Mouse (Mus musculus) midbrain, embryonic 14.5 days (tissue): ENCODE results near the gene Tfap2a. TPM values are rescaled to one million over a fixed set of nuclear protein-coding genes. Genes with fewer than 3 reads are reported as not detected.
A peak's percentile ranks its signal among the peaks of the same experiment; 100 is the strongest.

ENCODE experiments used
- ATAC-seq: fragments of 200-750 bp; cut with Nextera tagmentation; 2 replicates; pipeline ENCODE4 v1.8.0; 2017; ENCODE audit warnings: moderate number of reproducible peaks, moderate library complexity; ENCODE audit not compliant: low FRiP score, low TSS enrichment
- DNase-seq: peaks from one replicate; pipeline ENCODE4 v3.0.0-alpha.2; 2015
- H3K27ac ChIP-seq: fragments of 300-500 bp; sonication (generic); replicated peaks from 2 replicates; pipeline ENCODE4 v1.5.1; 2014; ENCODE audit warnings: mild to moderate bottlenecking, low read depth, low read length, moderate library complexity
- H3K27me3 ChIP-seq: fragments of 300-500 bp; sonication (generic); 2 replicates; pipeline ENCODE4 v1.6.1; 2014; ENCODE audit warnings: low read length, control low read depth, mixed read lengths; ENCODE audit not compliant: control insufficient read depth, insufficient read depth
- H3K36me3 ChIP-seq: fragments of 300-500 bp; sonication (generic); 2 replicates; pipeline ENCODE4 v1.6.1; 2014; ENCODE audit warnings: low read length, control low read depth; ENCODE audit not compliant: control insufficient read depth, insufficient read depth
- H3K4me1 ChIP-seq: fragments of 300-500 bp; sonication (generic); 2 replicates; pipeline ENCODE4 v1.6.1; 2014; ENCODE audit warnings: mild to moderate bottlenecking, antibody characterized with exemption, low read length, control low read depth; ENCODE audit not compliant: control insufficient read depth, insufficient read depth
- H3K4me2 ChIP-seq: fragments of 300-500 bp; sonication (generic); 2 replicates; pipeline ENCODE4 v1.6.1; 2014; ENCODE audit warnings: mild to moderate bottlenecking, low read length, moderate library complexity
- H3K4me3 ChIP-seq: fragments of 300-500 bp; sonication (generic); replicated peaks from 2 replicates; pipeline ENCODE4 v1.5.1; 2014; ENCODE audit warnings: low read depth, low read length
- H3K9ac ChIP-seq: fragments of 300-500 bp; sonication (generic); replicated peaks from 2 replicates; pipeline ENCODE4 v1.6.1; 2014; ENCODE audit warnings: mild to moderate bottlenecking, low read length, moderate library complexity
- H3K9me3 ChIP-seq: fragments of 300-500 bp; sonication (generic); 2 replicates; pipeline ENCODE4 v1.6.1; 2016; ENCODE audit warnings: low read length, control low read depth, mixed read lengths; ENCODE audit not compliant: control insufficient read depth
- WGBS: fragments of 180-500 bp; shearing (Covaris S2); extraction: QIAGEN DNeasy Blood & Tissue Kit; methylation state at CpG from one replicate; pipeline ENCODE4 v1.1.7; 2014; 5-methylcytosine and 5-hydroxymethylcytosine counted together
- polyA plus RNA-seq: library from polyadenylated mRNA; unstranded; fragments of >200 nt; fragmentation: Nextera tagmentation; extraction: Ambion mirVana; gene quantifications from 2 replicates; pipeline ENCODE4 v1.2.1, GENCODE M21; 2014

Gene Tfap2a
- polyA plus RNA-seq, 1 experiment from 2014 or later: 11.8 TPM

DNA sequence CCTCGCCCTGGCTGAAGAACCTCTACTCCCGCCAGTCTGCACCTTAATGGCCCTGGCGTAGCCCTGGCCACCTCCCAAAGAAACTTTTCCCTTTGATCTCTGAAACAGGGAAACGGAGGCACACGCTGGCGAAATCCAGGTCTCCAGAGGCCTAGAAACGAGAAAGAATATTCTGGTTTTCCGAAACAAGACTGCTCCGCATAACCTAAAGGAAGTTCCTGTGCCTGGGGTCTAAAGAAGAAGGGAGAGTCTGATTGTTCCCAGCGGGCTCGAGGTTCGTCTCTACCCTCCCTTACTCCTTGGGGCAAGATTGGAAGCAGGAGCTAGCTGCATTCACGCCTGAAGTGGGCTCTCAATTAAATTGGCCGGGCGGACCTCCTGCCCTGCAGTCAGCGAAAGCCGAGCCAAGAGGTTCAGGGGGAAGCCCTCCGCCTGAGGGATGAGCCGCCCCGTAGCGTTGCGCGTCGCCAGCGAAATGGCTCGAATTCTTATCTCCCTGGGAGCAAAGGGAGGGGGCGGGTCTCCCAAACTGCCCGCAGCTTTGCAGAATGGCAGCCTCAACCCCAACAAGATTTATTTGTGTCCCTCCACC lies 33.2 kb downstream of the Tfap2a start:
- Histone ChIP-seq H3K4me2 (peak overlapping the region; percentile 45), H3K27me3 (peaks cover 88% of the 10 kb centered on the region), H3K36me3 (no peaks in the 10 kb centered on the region), H3K27ac (0 out of 2 replicates have a peak overlapping the region, but pooled peaks have one; percentile 61), H3K4me1 (peaks cover 10% of the 10 kb centered on the region; the same call in 1 of the 2 replicates), H3K9me3 (no peaks in the 10 kb centered on the region), H3K4me3 (no peak overlapping the region; the same call in 1 of the 2 replicates), H3K9ac (no peak overlapping the region)
- WGBS: under 1% methylated on average over 28 of the region's 28 CpGs
- DNase-seq (peak; percentile 59), ATAC-seq (no peak)

DNA sequence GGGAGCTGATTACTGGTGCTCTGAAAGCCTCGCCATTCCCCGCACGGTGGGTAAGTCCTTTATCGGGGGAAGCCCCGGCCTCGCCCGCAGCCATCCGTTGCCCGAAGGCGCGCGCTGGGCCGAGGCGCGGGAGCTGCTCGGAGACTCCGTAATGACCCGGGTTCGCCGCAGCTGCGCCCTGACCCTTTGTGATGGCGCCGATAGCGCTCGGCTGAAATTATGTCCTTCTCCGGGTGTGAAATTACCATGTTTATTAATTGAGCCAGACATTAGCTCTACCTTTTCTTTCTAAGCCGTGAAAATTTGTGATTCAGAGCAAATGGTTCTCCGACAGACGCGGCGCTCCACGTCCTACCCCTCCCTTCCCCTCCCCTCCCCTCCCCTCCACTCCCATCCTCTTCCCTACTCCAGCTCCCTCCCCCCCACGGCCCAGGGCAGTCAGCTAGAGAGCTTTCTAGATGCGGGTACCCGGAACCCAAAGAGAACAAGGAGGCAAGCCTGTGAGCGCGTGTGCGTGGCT lies 34.1 kb downstream of the Tfap2a start:
- H3K36me3 ChIP-seq: no peaks in the 10 kb centered on the region
- peaks cover 85% of the 10 kb centered on the region for H3K27me3 ChIP-seq
- H3K4me3 ChIP-seq: peak overlapping the region; percentile 23
- H3K27ac ChIP-seq: peak overlapping the region; percentile 61
- peak overlapping the region; percentile 45 for H3K4me2 ChIP-seq
- ATAC-seq (peak; percentile 65), DNase-seq (peak; percentile 78)
- whole genome bisulfite sequencing: under 1% methylated on average over 38 of the region's 38 CpGs
- H3K9me3 ChIP-seq: no peaks in the 10 kb centered on the region
- 0 out of 2 replicates have a peak overlapping the region, but pooled peaks have one; percentile 20 for H3K9ac ChIP-seq
- H3K4me1 ChIP-seq: peaks cover 10% of the 10 kb centered on the region; the same call in 1 of the 2 replicates

DNA sequence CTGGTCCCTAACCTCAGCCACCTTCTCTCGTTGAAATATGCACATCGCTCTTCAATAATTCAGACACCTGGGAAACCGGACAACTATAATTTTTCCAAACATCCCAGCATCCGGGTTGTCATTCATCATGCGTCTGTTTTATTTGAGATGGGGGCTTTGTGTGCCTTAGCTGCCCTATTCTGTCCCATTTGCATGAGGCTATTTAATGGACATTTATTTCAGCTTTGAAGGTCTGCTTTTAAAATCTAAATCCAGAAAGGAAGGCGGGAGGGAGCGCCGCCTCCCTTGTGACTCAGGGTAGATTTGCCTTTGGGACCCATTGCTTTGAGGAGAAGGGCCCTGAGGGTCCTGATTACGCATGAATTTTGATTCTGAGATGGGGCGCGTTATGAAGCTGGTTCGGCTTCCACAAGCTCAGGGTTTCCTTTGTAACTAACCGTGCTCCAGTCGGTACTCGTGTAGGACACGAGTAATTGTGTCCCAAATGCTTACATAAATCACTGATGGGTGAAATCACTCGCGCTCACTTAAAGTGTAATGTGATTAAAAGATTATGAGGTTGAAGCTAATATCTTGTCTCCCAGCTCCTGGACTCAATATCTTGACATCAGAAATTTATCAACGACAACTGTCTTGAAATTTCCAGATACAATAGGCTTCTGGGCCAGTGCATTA lies 34.9 kb downstream of the Tfap2a start:
- no peak overlapping the region for H3K27ac ChIP-seq
- H3K4me1 ChIP-seq: peaks cover 10% of the 10 kb centered on the region; the same call in 1 of the 2 replicates
- no peak overlapping the region for H3K9ac ChIP-seq
- peak overlapping the region; percentile 45 for H3K4me2 ChIP-seq
- peak; percentile 47 for DNase-seq
- no peaks in the 10 kb centered on the region for H3K36me3 ChIP-seq
- H3K9me3 ChIP-seq: no peaks in the 10 kb centered on the region
- peaks cover 82% of the 10 kb centered on the region for H3K27me3 ChIP-seq
- no peak for ATAC-seq
- no peak overlapping the region for H3K4me3 ChIP-seq
- 1% methylated on average over 19 of the region's 19 CpGs for WGBS

DNA sequence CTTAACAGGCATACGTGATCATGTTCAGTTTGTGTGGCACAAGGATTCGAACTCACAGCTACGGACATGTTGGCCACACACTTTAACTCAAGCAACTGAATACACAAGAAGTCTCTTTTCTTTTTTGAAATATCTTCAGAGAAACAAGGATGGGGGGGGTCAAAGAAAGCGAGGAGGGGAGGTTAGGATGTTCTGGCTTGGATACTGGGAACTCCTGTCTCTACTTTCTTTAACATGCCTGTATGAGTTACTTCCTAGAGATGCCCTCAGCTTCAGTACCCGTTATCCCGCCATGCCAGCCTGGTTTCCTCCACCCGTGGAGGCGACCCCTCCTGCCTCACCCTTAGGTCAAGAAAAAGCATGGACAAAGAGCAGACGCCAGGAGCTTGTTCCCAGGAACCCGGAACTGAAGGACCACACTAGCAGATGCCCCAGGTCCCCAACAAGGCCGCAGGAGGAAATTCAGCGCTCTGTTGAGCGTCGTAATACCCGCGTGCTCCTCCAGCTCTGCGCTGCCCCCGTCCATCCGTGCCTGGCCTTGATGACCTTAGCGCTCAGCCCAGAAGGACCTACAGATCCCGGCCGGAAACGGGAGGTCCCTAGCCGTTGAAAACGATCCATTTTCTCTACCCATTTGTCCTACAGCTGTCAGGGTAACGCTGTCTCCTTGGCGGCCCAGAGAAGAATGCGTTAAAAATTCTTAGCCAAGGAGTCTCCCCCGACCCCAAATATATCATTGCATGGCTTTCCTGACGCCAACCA lies 35.6 kb downstream of the Tfap2a start:
- H3K27ac ChIP-seq: peak overlapping the region; percentile 32; the same call in 1 of the 2 replicates
- no peak overlapping the region; the same call in 1 of the 2 replicates for H3K4me2 ChIP-seq
- H3K4me3 ChIP-seq: no peak overlapping the region
- DNase-seq (no peak), ATAC-seq (no peak)
- 4% methylated on average over 30 of the region's 30 CpGs for WGBS
- peaks cover 10% of the 10 kb centered on the region; the same call in 1 of the 2 replicates for H3K4me1 ChIP-seq
- no peaks in the 10 kb centered on the region for H3K9me3 ChIP-seq
- no peak overlapping the region for H3K9ac ChIP-seq
- no peaks in the 10 kb centered on the region for H3K36me3 ChIP-seq
- H3K27me3 ChIP-seq: peaks cover 82% of the 10 kb centered on the region

DNA sequence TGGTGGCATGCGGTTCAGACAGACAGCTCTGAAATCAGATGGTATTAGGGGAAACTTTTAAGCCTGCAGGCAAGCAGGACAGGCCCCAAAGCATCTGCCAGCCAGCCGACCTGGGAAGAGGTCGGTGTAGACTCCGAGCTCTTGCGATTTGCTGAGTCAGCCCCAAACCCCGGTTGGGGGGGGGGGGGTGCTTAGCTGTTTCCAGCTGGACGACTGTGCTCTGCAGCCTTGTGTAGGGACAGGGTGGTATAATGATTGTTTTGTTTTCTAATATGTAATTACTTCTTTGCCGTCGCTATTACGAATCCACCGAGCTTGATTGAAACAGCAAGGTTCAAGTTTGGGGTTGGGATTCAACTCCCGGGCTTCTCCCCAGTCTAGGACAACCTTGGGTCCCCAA lies 36.5 kb downstream of the Tfap2a start:
- Histone ChIP-seq H3K27me3 (peaks cover 74% of the 10 kb centered on the region), H3K4me2 (no peak overlapping the region), H3K4me1 (peaks cover 10% of the 10 kb centered on the region; the same call in 1 of the 2 replicates), H3K4me3 (no peak overlapping the region), H3K36me3 (no peaks in the 10 kb centered on the region), H3K9me3 (no peaks in the 10 kb centered on the region), H3K27ac (no peak overlapping the region), H3K9ac (no peak overlapping the region)
- no peak for ATAC-seq
- 3% methylated on average over 12 of the region's 12 CpGs for WGBS
- peak; percentile 3 for DNase-seq

DNA sequence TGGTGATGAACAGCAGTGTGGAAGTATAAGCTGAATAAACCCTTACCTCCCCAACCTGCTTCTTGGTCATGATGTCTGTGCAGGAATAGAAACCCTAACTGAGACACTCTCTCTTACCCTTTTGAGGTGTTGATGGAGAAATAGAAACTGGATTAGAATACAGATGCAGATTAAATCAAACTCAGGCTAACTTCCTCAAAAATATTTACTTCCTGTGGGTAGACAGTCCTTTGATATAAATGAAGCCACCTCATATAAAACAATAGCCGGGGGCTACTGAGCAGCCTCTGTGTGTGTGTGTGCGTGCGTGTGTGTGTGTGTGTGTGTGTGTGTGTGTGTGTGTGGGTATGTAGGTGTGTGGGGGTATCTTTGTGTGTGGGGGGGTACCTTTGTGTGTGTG lies 52.4 kb downstream of the Tfap2a start:
- H3K4me2 ChIP-seq: no peak overlapping the region
- no peaks in the 10 kb centered on the region for H3K9me3 ChIP-seq
- H3K27ac ChIP-seq: no peak overlapping the region
- no peak overlapping the region for H3K4me3 ChIP-seq
- no peak for ATAC-seq
- H3K4me1 ChIP-seq: no peaks in the 10 kb centered on the region
- DNase-seq: no peak
- no peaks in the 10 kb centered on the region for H3K27me3 ChIP-seq
- no peaks in the 10 kb centered on the region for H3K36me3 ChIP-seq
- 92% methylated on average over 3 of the region's 3 CpGs for WGBS
- no peak overlapping the region for H3K9ac ChIP-seq

DNA sequence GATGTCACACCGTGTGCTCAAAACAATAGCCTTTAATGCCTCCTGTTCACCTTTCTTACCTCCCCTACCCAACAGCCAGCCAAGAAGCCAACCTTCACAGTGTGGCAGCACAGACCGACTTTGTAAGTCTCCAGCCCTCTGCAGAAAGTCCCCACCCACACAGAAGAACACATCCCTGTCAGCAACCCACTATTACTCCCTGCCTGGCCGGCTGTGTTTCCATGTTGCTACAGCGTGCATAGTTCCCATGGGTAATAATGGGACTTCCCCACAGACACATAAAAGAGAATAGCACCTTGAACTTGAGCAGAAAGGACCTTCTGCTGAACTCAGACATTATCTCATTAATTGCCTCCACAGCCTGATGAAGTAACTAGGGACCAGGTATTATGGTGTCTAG lies 61.4 kb downstream of the Tfap2a start:
- H3K9me3 ChIP-seq: no peaks in the 10 kb centered on the region
- no peak overlapping the region for H3K9ac ChIP-seq
- H3K36me3 ChIP-seq: no peaks in the 10 kb centered on the region
- ATAC-seq (no peak), DNase-seq (no peak)
- H3K4me3 ChIP-seq: no peak overlapping the region
- no peaks in the 10 kb centered on the region for H3K27me3 ChIP-seq
- no peak overlapping the region for H3K27ac ChIP-seq
- no peaks in the 10 kb centered on the region for H3K4me1 ChIP-seq
- H3K4me2 ChIP-seq: no peak overlapping the region
- WGBS: 55% methylated on average over 4 of the region's 4 CpGs
